Mouse (Mus musculus) liver, adult 2 months (tissue): ENCODE results near the gene Mgst3. TPM values are rescaled to one million over a fixed set of nuclear protein-coding genes. Genes with fewer than 3 reads are reported as not detected.

ENCODE experiments used
- DNase-seq: peaks from one replicate; pipeline ENCODE4 v3.0.0-alpha.2; 2011; ENCODE audit warnings: low read depth, low spot score; ENCODE audit errors: extremely low read depth
- H3K27ac ChIP-seq: fragments of 200-500 bp; replicated peaks from 2 replicates; pipeline ENCODE4 v1.5.1; 2012; ENCODE audit warnings: low read depth, mild to moderate bottlenecking, control low read depth, inconsistent platforms, low read length; ENCODE audit not compliant: insufficient read depth
- H3K27me3 ChIP-seq: fragments of 200-500 bp; 2 replicates; pipeline ENCODE4 v1.6.1; 2012; ENCODE audit warnings: mild to moderate bottlenecking, moderate library complexity, low read length, inconsistent platforms; ENCODE audit not compliant: control insufficient read depth, insufficient read depth
- H3K36me3 ChIP-seq: fragments of 200-500 bp; 2 replicates; pipeline ENCODE4 v1.6.1; 2012; ENCODE audit warnings: low read length, inconsistent platforms; ENCODE audit not compliant: control insufficient read depth, insufficient read depth
- H3K4me1 ChIP-seq: fragments of 200-500 bp; 2 replicates; pipeline ENCODE4 v1.6.1; 2011; ENCODE audit warnings: low read length; ENCODE audit not compliant: control insufficient read depth, insufficient read depth
- H3K4me3 ChIP-seq: fragments of 200-500 bp; 2 replicates; pipeline ENCODE4 v1.5.1; 2011; ENCODE audit warnings: low read depth, mild to moderate bottlenecking, control low read depth, low read length, moderate library complexity; ENCODE audit not compliant: insufficient read depth
- H3K79me2 ChIP-seq: fragments of 200-500 bp; 2 replicates; pipeline ENCODE4 v1.6.1; 2012; ENCODE audit warnings: inconsistent platforms, mild to moderate bottlenecking, low read length, moderate library complexity; ENCODE audit not compliant: control insufficient read depth, insufficient read depth
- H3K9ac ChIP-seq: fragments of 200-500 bp; 2 replicates; pipeline ENCODE4 v1.6.1; 2012; ENCODE audit warnings: low read depth, mild to moderate bottlenecking, control low read depth, inconsistent platforms, low read length
- CTCF ChIP-seq: fragments of 200-500 bp; IDR thresholded peaks from 2 replicates; pipeline ENCODE4 v1.5.1; 2011; ENCODE audit warnings: low read depth, low read length, control low read depth
- POLR2A ChIP-seq: fragments of 200-500 bp; IDR thresholded peaks from 2 replicates; pipeline ENCODE4 v1.6.1; 2011; ENCODE audit warnings: low read length, control low read depth; ENCODE audit not compliant: insufficient read depth; ENCODE audit errors: extremely low read depth
- WGBS: fragments of 180-500 bp; shearing (Covaris S2); methylation state at CpG from one replicate; pipeline ENCODE4 v1.1.7; 2018; 5-methylcytosine and 5-hydroxymethylcytosine counted together
- polyA plus RNA-seq: library from polyadenylated mRNA; depleted of rRNA; stranded (reverse); fragments of >200 nt; gene quantifications from 2 replicates; pipeline ENCODE4 v1.2.3, GENCODE M21; 2012
- total RNA-seq: library from RNA; depleted of rRNA; stranded (reverse); fragments of >200 nt; gene quantifications from 2 replicates; pipeline ENCODE4 v1.2.3, GENCODE M21; 2014

The Mgst3 gene
- total and polyA plus RNA-seq, 2 experiments = 62.5 to 112 TPM

DNA sequence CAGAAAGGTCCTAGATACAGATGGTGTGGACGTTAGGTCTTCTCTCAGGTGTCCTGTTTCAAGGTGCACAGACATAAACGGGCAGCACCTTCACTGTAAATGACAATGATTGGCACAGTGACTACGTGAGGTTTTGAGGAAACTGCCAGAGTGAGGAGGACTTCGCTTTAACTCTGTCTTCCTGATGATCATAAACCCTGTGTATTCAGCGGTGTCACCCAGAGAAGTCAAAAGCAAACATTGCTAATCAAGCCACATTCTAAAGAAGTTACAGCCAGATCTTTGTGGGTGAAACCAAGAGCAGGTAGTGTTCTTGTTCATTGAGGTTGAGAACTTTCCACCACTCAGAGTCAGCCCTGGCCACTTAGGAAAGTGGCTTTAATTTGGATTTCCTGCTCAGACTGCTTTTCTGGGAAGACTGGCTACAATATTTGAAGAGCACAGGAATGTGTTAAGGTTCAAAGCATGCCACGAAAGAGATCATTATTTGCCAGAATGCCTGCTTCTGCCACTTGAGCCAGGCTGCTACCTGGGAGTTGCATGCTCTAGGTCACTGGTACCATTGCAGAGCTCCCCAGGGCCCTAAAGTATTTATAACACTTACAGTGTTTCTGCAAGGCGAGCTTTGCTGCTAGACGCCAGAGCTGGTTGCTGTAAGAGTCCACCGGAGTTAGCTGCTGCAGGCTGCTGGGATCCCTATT is 37.5 kb upstream of the Mgst3 start:
- no peaks in the 10 kb centered on the region for H3K4me1 ChIP-seq
- no peak for DNase-seq
- H3K36me3 ChIP-seq = no peaks in the 10 kb centered on the region
- no peak overlapping the region for H3K4me3 ChIP-seq
- no peak overlapping the region for H3K27ac ChIP-seq
- TF ChIP-seq POLR2A (no peak), CTCF (no peak)
- no peaks in the 10 kb centered on the region for H3K79me2 ChIP-seq
- no peak overlapping the region for H3K9ac ChIP-seq
- H3K27me3 ChIP-seq = no peaks in the 10 kb centered on the region
- WGBS = 51% methylated on average over 9 of the region's 9 CpGs

DNA sequence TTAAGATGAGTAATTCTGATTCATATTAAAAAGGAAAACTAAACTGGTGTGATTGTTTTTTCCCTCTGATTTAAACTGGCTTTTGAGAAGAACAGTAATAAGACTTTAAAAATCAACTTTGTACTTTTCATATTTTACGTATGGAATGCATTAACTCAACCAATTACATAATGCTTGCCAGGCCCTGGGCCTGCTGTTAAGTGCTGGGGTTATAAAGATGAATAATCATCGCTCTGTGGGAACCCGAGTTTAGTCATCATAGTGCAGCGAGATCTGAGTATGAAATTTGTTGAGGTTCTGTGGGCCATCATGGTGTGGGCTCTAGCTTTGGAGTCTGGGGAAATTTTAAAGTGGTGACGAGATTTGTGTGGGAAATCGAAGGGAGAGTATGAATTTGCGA is 33.0 kb upstream of the Mgst3 start:
- H3K4me1 ChIP-seq = no peaks in the 10 kb centered on the region
- no peaks in the 10 kb centered on the region for H3K27me3 ChIP-seq
- H3K79me2 ChIP-seq = no peaks in the 10 kb centered on the region
- H3K9ac ChIP-seq = no peak overlapping the region
- no peaks in the 10 kb centered on the region for H3K36me3 ChIP-seq
- WGBS = 81% methylated on average over 7 of the region's 7 CpGs
- no peak for DNase-seq
- TF ChIP-seq POLR2A = no peak
- no peak for TF ChIP-seq CTCF
- H3K4me3 ChIP-seq = no peak overlapping the region
- H3K27ac ChIP-seq = no peak overlapping the region

- Histone ChIP-seq H3K9ac (no peak overlapping the region), H3K27ac (no peak overlapping the region), H3K79me2 (no peaks in the 10 kb centered on the region), H3K4me1 (no peaks in the 10 kb centered on the region), H3K27me3 (no peaks in the 10 kb centered on the region), H3K36me3 (no peaks in the 10 kb centered on the region), H3K4me3 (no peak overlapping the region)
- WGBS = 82% methylated on average over 5 of the region's 5 CpGs
- TF ChIP-seq CTCF (no peak), POLR2A (no peak)
- DNase-seq = no peak
These were observed 31.9 kb upstream of the Mgst3 start for GRCm38 (mm10) chr1:167425572-167425971.

GRCm38 (mm10) chr1:167422501-167423240 is 29.0 kb upstream of the Mgst3 start:
- Histone ChIP-seq H3K4me3 (no peak overlapping the region), H3K36me3 (no peaks in the 10 kb centered on the region), H3K9ac (no peak overlapping the region), H3K27ac (no peak overlapping the region), H3K79me2 (no peaks in the 10 kb centered on the region), H3K27me3 (no peaks in the 10 kb centered on the region), H3K4me1 (no peaks in the 10 kb centered on the region)
- TF ChIP-seq POLR2A = no peak
- TF ChIP-seq CTCF = no peak
- no peak for DNase-seq
- 81% methylated on average over 11 of the region's 11 CpGs for WGBS

DNA sequence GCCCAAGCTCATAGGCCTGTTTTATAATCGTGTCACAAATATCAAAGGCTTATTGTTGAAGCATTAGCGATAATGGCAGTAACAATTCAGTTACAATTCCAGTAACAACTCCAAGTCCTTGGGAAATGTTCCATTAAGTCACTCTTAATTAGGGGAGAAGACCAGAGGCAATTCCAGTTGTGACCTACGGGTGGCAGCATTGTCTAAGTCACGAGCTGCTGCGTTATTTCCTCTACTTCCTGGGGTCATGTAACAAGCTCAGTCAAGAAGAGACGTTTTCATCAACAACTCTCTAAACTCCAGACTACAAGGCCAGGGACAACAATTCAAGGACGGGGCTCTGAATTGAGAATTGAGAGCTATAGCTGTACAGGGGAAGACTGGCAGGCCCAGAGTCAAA is 21.2 kb upstream of the Mgst3 start:
- Histone ChIP-seq H3K27ac (no peak overlapping the region), H3K79me2 (no peaks in the 10 kb centered on the region), H3K4me1 (no peaks in the 10 kb centered on the region), H3K9ac (no peak overlapping the region), H3K4me3 (no peak overlapping the region), H3K36me3 (no peaks in the 10 kb centered on the region), H3K27me3 (no peaks in the 10 kb centered on the region)
- WGBS = 2% methylated on average over 7 of the region's 7 CpGs
- DNase-seq = peak; percentile 59
- TF ChIP-seq POLR2A (no peak), CTCF (peak; percentile 76)
